Mouse (Mus musculus): ENCODE measurements around the gene Mapk7. TPM values are rescaled to one million over a fixed set of nuclear protein-coding genes. Genes with fewer than 3 reads are reported as not detected.

The Mapk7 gene
- polyA plus RNA-seq, 1 experiment: 32.2 TPM

GRCm38 (mm10) chr11:61493525-61494128, 579 bp downstream of the Mapk7 start:
- TF ChIP-seq CTCF (IDR thresholded peaks at IDR 0.05; ENCODE audit: extremely low read depth, insufficient read depth, low read length) (no peak), POLR2A (IDR thresholded peaks at IDR 0.05; ENCODE audit: extremely low read depth, insufficient read depth, low read length) (no peak)
- peak overlapping the region; percentile 93 for H3K4me3 ChIP-seq (ENCODE audit: insufficient read depth, low read length)
- peak overlapping the region; percentile 26; the same call in 1 of the 2 replicates for H3K27ac ChIP-seq (ENCODE audit: insufficient read depth, low read length)
- H3K4me1 ChIP-seq (ENCODE audit: control insufficient read depth, insufficient read depth, low read length): peaks cover 1% of the 10 kb centered on the region; the same call in 1 of the 2 replicates

GRCm38 (mm10) chr11:61492749-61493401, 1.3 kb downstream of the Mapk7 start:
- no peak overlapping the region for H3K27ac ChIP-seq (ENCODE audit: insufficient read depth, low read length)
- peak overlapping the region; percentile 93 for H3K4me3 ChIP-seq (ENCODE audit: insufficient read depth, low read length)
- TF ChIP-seq POLR2A (IDR thresholded peaks at IDR 0.05; ENCODE audit: extremely low read depth, insufficient read depth, low read length) (no peak), CTCF (IDR thresholded peaks at IDR 0.05; ENCODE audit: extremely low read depth, insufficient read depth, low read length) (no peak)
- peaks cover 1% of the 10 kb centered on the region; the same call in 1 of the 2 replicates for H3K4me1 ChIP-seq (ENCODE audit: control insufficient read depth, insufficient read depth, low read length)

- TF ChIP-seq CTCF (IDR thresholded peaks at IDR 0.05; ENCODE audit: extremely low read depth, insufficient read depth, low read length) (no peak), POLR2A (IDR thresholded peaks at IDR 0.05; ENCODE audit: extremely low read depth, insufficient read depth, low read length) (no peak)
Measured at GRCm38 (mm10) chr11:61490944-61491520, 3.2 kb downstream of the Mapk7 start.

GRCm38 (mm10) chr11:61489874-61490273, 4.3 kb downstream of the Mapk7 start:
- TF ChIP-seq POLR2A (IDR thresholded peaks at IDR 0.05; ENCODE audit: extremely low read depth, insufficient read depth, low read length) (no peak), CTCF (IDR thresholded peaks at IDR 0.05; ENCODE audit: extremely low read depth, insufficient read depth, low read length) (no peak)
- Histone ChIP-seq H3K4me3 (ENCODE audit: insufficient read depth, low read length) (no peak overlapping the region), H3K27ac (ENCODE audit: insufficient read depth, low read length) (no peak overlapping the region), H3K4me1 (ENCODE audit: control insufficient read depth, insufficient read depth, low read length) (peaks cover 3% of the 10 kb centered on the region)

More at GRCm38 (mm10) chr11:61490944-61491520, 3.2 kb downstream of the Mapk7 start:
- Histone ChIP-seq H3K4me3 (ENCODE audit: insufficient read depth, low read length) (no peak overlapping the region), H3K4me1 (ENCODE audit: control insufficient read depth, insufficient read depth, low read length) (peaks cover 3% of the 10 kb centered on the region), H3K27ac (ENCODE audit: insufficient read depth, low read length) (no peak overlapping the region)

- Histone ChIP-seq H3K4me3 (ENCODE audit: insufficient read depth, low read length) (no peak overlapping the region), H3K4me1 (ENCODE audit: control insufficient read depth, insufficient read depth, low read length) (peaks cover 3% of the 10 kb centered on the region), H3K27ac (ENCODE audit: insufficient read depth, low read length) (no peak overlapping the region)
- TF ChIP-seq CTCF (IDR thresholded peaks at IDR 0.05; ENCODE audit: extremely low read depth, insufficient read depth, low read length) (no peak), POLR2A (IDR thresholded peaks at IDR 0.05; ENCODE audit: extremely low read depth, insufficient read depth, low read length) (no peak)
Measured at GRCm38 (mm10) chr11:61489085-61489484, 5.1 kb downstream of the Mapk7 start.

GRCm38 (mm10) chr11:61487936-61488335, 6.3 kb downstream of the Mapk7 start:
- no peak overlapping the region for H3K27ac ChIP-seq (ENCODE audit: insufficient read depth, low read length)
- no peak for TF ChIP-seq POLR2A (IDR thresholded peaks at IDR 0.05; ENCODE audit: extremely low read depth, insufficient read depth, low read length)
- no peak for TF ChIP-seq CTCF (IDR thresholded peaks at IDR 0.05; ENCODE audit: extremely low read depth, insufficient read depth, low read length)
- peaks cover 3% of the 10 kb centered on the region; the same call in 1 of the 2 replicates for H3K4me1 ChIP-seq (ENCODE audit: control insufficient read depth, insufficient read depth, low read length)
- no peak overlapping the region for H3K4me3 ChIP-seq (ENCODE audit: insufficient read depth, low read length)

- Histone ChIP-seq H3K4me3 (ENCODE audit: insufficient read depth, low read length) (no peak overlapping the region), H3K27ac (ENCODE audit: insufficient read depth, low read length) (no peak overlapping the region), H3K4me1 (ENCODE audit: control insufficient read depth, insufficient read depth, low read length) (peaks cover 1% of the 10 kb centered on the region; the same call in 1 of the 2 replicates)
- TF ChIP-seq CTCF (IDR thresholded peaks at IDR 0.05; ENCODE audit: extremely low read depth, insufficient read depth, low read length): no peak
- TF ChIP-seq POLR2A (IDR thresholded peaks at IDR 0.05; ENCODE audit: extremely low read depth, insufficient read depth, low read length): no peak
Measured at GRCm38 (mm10) chr11:61487401-61487800, 6.8 kb downstream of the Mapk7 start.

GRCm38 (mm10) chr11:61486458-61487219, 7.6 kb downstream of the Mapk7 start:
- no peak overlapping the region for H3K27ac ChIP-seq (ENCODE audit: insufficient read depth, low read length)
- no peak for TF ChIP-seq POLR2A (IDR thresholded peaks at IDR 0.05; ENCODE audit: extremely low read depth, insufficient read depth, low read length)
- no peak for TF ChIP-seq CTCF (IDR thresholded peaks at IDR 0.05; ENCODE audit: extremely low read depth, insufficient read depth, low read length)
- no peak overlapping the region for H3K4me3 ChIP-seq (ENCODE audit: insufficient read depth, low read length)
- peaks cover 1% of the 10 kb centered on the region; the same call in 1 of the 2 replicates for H3K4me1 ChIP-seq (ENCODE audit: control insufficient read depth, insufficient read depth, low read length)

Data from cortical plate, adult 2 months (tissue).